Mouse (Mus musculus) spleen, postnatal 4 days (tissue): ENCODE data around the gene Hnrnpr.

Experiments used
- DNase-seq, 2 experiments: peaks; one replicate each; pipeline ENCODE4 v3.0.0; 2022; ENCODE audit warnings: low spot score in 2 of 2

Gene Hnrnpr

GRCm38 (mm10) chr4:136401806-136402205 is 91.1 kb downstream of the Hnrnpr start:
- DNase-seq: no peak

DNA sequence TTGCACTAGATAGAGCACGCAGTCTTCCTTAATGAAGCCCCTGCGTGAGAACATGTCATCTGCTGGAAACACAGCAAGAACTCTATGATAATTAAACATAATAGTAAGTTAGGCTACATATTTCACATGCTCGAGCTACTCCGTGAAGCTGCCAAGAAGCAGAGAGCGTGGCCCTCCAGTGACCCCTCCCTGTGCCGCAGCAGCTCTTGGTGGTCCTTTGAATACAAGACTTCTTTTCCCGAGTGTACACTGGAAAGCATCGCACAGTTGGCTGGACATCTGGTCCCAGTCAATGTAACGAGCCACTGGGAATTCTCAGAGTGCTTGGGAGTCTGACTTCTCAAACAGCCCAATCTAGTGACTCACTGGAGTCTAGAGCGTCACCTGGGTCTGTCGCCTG is 97.1 kb downstream of the Hnrnpr start:
- no peak for DNase-seq
